Mouse (Mus musculus): ENCODE measurements around the gene Comp. TPM values are rescaled to one million over a fixed set of nuclear protein-coding genes. Genes with fewer than 3 reads are reported as not detected.

Comp gene
- polyA plus RNA-seq, 1 experiment from 2014 or later = 1.6 TPM

DNA sequence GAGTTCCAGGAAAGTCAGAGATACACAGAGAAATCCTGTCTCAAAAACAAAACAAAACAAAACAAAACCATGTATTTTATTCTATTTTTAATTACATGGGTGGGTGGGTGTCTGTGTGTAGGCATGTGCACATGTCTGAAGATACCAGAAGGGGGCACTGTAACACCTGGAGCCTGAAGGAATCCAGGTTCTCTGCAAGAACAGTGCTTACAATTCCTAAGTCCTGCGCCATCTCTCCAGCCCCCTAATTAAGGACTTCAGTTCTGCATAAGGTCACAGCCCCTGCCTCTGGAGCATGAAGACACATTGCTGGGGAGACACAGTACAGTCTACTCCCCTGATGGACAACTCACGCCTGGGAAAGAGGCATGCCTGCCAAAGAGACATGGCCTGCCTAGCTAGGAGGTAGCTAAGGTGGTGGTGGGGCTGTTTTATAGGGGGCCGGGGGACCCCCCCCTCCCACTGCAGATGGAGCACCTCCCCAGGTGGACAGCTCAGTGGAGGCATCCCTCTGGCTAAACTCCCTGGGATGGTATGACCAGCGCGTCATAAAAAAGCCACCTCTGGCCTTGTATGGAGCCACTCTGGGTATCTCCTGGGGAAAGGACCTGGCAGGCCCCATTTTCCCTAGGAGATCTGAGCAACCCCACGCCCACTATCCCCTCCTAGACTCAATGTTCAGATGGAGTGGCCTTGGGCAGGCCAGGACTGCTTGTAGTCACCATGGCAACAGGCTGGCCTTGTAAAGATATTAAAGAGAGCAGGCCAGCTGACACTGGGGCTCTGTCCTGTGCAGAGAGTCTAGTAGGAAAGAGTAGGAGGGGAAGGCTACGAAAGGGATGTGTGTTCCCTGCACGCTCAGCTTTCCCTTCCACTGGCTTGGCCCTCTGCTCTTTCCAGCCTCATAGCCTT, 42.4 kb downstream of the Comp start:
- no peaks in the 10 kb centered on the region for H3K27me3 ChIP-seq (ENCODE audit: control insufficient read depth, insufficient read depth, low read depth, low read length)
- H3K27ac ChIP-seq (ENCODE audit: low read length) = peak overlapping the region; percentile 61; the same call in 1 of the 2 replicates
- no peaks in the 10 kb centered on the region for H3K9me3 ChIP-seq (replicated peaks; ENCODE audit: control insufficient read depth, low read length)
- H3K4me1 ChIP-seq (ENCODE audit: control insufficient read depth, low read depth, low read length) = peaks cover 55% of the 10 kb centered on the region
- H3K4me3 ChIP-seq (ENCODE audit: low read depth, low read length) = no peak overlapping the region
- no peaks in the 10 kb centered on the region for H3K36me3 ChIP-seq (ENCODE audit: control insufficient read depth, insufficient read depth)
- 69% methylated on average over 8 of the region's 8 CpGs for WGBS (ENCODE audit: insufficient replicate concordance)
- no peak overlapping the region for H3K4me2 ChIP-seq (ENCODE audit: low read depth, low read length)
- H3K9ac ChIP-seq (ENCODE audit: low read depth, low read length) = no peak overlapping the region
- no peak for ATAC-seq (ENCODE audit: low read depth)

DNA sequence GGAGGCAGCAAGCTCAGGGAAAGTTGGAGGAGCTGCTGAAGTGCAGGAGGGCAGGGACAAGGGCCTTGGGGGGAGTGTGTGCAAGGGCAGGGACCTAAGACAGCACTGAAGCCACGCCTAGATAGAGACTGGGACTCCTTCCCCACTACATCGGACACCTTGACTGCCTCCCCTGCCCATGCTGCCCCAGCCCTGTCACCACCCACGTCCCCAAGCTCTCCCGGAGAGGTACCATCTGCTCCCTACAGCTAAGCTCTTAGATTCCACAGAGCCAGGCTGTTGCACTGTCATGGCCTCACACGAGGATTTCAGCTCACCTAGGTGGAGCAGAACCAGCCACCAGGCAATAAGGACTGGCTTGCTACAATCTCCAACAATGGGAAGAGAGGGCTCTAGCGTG, 43.6 kb downstream of the Comp start:
- H3K27ac ChIP-seq (ENCODE audit: low read length) = no peak overlapping the region
- peaks cover 60% of the 10 kb centered on the region for H3K4me1 ChIP-seq (ENCODE audit: control insufficient read depth, low read depth, low read length)
- H3K9me3 ChIP-seq (replicated peaks; ENCODE audit: control insufficient read depth, low read length) = no peaks in the 10 kb centered on the region
- 54% methylated on average over 6 of the region's 6 CpGs for WGBS (ENCODE audit: insufficient replicate concordance)
- no peaks in the 10 kb centered on the region for H3K27me3 ChIP-seq (ENCODE audit: control insufficient read depth, insufficient read depth, low read depth, low read length)
- H3K4me2 ChIP-seq (ENCODE audit: low read depth, low read length) = no peak overlapping the region
- H3K36me3 ChIP-seq (ENCODE audit: control insufficient read depth, insufficient read depth) = no peaks in the 10 kb centered on the region
- no peak for ATAC-seq (ENCODE audit: low read depth)
- H3K9ac ChIP-seq (ENCODE audit: low read depth, low read length) = no peak overlapping the region
- H3K4me3 ChIP-seq (ENCODE audit: low read depth, low read length) = no peak overlapping the region

DNA sequence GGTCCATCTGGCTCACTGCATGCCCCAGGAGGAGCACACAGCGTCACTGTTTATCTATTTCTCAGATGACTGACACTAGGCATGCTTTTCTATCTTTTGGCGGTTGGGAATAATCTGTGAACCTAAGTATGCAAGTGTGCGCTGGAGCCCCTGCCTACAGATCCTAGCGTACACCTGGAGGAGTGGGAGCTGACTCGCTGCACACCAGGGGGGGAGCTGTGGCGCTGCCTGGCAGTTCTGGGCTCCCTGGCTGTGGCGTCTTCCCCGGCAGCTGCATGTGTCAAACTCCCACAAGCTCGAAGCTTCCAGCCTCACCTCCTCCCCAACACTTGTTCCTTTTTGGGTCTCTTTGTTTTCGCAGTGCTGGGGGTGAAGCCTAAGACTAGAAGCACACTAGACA, 44.6 kb downstream of the Comp start:
- Histone ChIP-seq H3K4me1 (ENCODE audit: control insufficient read depth, low read depth, low read length) (peaks cover 65% of the 10 kb centered on the region), H3K9me3 (replicated peaks; ENCODE audit: control insufficient read depth, low read length) (no peaks in the 10 kb centered on the region), H3K9ac (ENCODE audit: low read depth, low read length) (no peak overlapping the region), H3K36me3 (ENCODE audit: control insufficient read depth, insufficient read depth) (no peaks in the 10 kb centered on the region), H3K4me2 (ENCODE audit: low read depth, low read length) (no peak overlapping the region), H3K4me3 (ENCODE audit: low read depth, low read length) (no peak overlapping the region), H3K27me3 (ENCODE audit: control insufficient read depth, insufficient read depth, low read depth, low read length) (no peaks in the 10 kb centered on the region), H3K27ac (ENCODE audit: low read length) (no peak overlapping the region)
- WGBS (ENCODE audit: insufficient replicate concordance) = 44% methylated on average over 10 of the region's 10 CpGs
- ATAC-seq (ENCODE audit: low read depth) = no peak

DNA sequence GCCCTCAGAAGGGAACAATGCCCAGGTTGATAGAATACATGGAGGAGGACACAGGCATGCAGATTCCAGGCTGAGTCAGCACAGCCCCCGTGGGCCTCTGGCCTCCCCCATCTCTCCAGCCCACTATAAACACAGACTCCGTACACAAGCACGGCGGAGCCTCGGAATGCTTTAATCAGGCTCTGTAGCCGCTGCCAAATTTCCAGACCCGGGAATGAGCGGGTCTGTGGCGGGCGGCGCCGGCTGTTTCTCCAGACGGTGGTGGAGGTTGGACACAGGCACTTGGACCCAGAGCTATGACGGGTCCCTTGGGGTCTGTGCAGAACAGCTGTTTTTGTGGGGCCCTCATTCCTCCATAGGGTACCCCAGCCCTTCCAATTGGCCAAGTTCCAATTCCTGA, 45.6 kb downstream of the Comp start:
- no peak for ATAC-seq (ENCODE audit: low read depth)

DNA sequence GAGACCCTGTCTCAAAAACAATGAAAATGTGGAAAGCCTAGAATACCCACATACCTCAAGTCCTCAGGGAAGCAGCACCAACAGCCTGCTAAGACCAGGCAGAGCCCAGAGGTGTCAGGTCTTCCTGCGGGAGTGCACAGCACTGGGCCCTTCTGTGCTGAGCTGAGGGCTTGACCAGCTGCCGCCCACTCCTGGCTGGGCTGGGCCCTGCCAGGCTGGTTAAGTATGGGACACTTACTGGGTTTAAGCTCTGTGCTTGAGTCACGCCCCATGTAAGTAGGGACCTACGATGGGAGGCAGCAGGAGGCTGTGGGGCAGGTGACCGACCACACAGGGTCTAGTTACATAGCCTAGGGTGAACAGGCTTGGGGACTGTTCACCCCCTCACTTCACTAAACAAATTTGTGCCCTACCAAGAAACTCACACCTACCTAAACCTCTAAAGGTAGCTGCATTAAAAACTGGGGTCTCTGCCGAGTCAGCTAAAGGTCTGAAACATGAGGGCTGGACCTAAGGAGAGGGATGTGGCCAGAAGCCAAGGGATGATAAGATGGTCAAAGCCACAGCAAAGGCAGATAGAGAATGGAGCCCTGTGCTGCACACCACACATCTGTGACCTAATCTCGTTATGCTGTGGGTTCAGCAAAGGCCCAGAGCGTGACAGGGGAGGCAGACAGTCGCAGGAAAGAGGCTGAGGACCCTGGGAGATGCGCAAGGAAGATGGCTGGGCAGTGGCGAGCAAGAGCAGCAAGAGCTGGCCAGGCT, 46.7 kb downstream of the Comp start:
- WGBS (ENCODE audit: insufficient replicate concordance) = 47% methylated on average over 11 of the region's 11 CpGs
- Histone ChIP-seq H3K4me2 (ENCODE audit: low read depth, low read length) (no peak overlapping the region), H3K9ac (ENCODE audit: low read depth, low read length) (peak overlapping the region; percentile 22; the same call in 1 of the 2 replicates), H3K36me3 (ENCODE audit: control insufficient read depth, insufficient read depth) (no peaks in the 10 kb centered on the region), H3K27me3 (ENCODE audit: control insufficient read depth, insufficient read depth, low read depth, low read length) (no peaks in the 10 kb centered on the region), H3K27ac (ENCODE audit: low read length) (peak overlapping the region; percentile 39; the same call in 1 of the 2 replicates), H3K9me3 (replicated peaks; ENCODE audit: control insufficient read depth, low read length) (no peaks in the 10 kb centered on the region), H3K4me3 (ENCODE audit: low read depth, low read length) (no peak overlapping the region), H3K4me1 (ENCODE audit: control insufficient read depth, low read depth, low read length) (peaks cover 56% of the 10 kb centered on the region)
- ATAC-seq (ENCODE audit: low read depth) = peak; percentile 12; the same call in 1 of the 2 replicates

More for the DNA sequence above, 45.6 kb downstream of the Comp start:
- no peaks in the 10 kb centered on the region for H3K9me3 ChIP-seq (replicated peaks; ENCODE audit: control insufficient read depth, low read length)
- WGBS (ENCODE audit: insufficient replicate concordance) = 67% methylated on average over 14 of the region's 14 CpGs
- no peak overlapping the region for H3K27ac ChIP-seq (ENCODE audit: low read length)
- no peaks in the 10 kb centered on the region for H3K27me3 ChIP-seq (ENCODE audit: control insufficient read depth, insufficient read depth, low read depth, low read length)
- H3K9ac ChIP-seq (ENCODE audit: low read depth, low read length) = no peak overlapping the region
- H3K4me1 ChIP-seq (ENCODE audit: control insufficient read depth, low read depth, low read length) = peaks cover 63% of the 10 kb centered on the region
- no peak overlapping the region for H3K4me2 ChIP-seq (ENCODE audit: low read depth, low read length)
- H3K4me3 ChIP-seq (ENCODE audit: low read depth, low read length) = no peak overlapping the region
- no peaks in the 10 kb centered on the region for H3K36me3 ChIP-seq (ENCODE audit: control insufficient read depth, insufficient read depth)

DNA sequence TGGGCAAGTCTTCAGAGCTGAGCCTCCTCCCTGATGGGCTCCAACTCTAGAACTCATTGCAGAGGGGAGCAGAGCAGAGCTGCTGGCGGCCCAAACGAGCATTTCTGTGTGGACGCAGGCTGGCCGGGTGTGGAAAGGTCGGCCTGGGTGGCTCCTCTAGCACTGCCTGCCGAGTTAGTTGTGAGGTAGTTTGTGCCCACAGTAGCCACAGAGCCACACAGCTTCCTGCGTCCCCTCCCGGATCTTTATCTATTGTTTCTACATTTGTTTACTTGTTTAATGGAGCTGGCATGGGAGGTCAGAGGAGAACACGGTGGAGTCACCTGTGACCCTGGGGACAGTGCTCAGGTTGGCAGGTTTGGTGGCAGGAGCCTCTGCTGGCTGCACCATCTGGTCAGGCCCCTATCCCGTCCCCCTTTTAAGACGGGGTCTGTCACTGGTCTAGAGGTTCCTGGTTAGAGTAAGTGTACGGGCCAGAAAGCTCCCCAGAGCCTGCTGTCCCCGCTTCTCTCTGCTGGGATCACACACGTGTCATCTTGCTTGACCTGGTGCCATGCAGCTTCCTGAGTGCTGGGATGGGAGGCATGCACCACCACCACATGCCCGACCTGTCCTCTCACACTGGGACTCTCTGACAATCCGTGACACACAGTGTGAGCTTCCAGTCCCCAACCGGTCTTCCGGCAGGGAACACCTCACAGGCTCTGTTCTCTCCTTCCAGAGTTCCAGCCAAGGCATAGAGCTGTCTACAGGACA, 48.2 kb downstream of the Comp start:
- no peak overlapping the region for H3K4me3 ChIP-seq (ENCODE audit: low read depth, low read length)
- H3K27ac ChIP-seq (ENCODE audit: low read length) = no peak overlapping the region
- WGBS (ENCODE audit: insufficient replicate concordance) = 43% methylated on average over 18 of the region's 18 CpGs
- no peaks in the 10 kb centered on the region for H3K36me3 ChIP-seq (ENCODE audit: control insufficient read depth, insufficient read depth)
- H3K9me3 ChIP-seq (replicated peaks; ENCODE audit: control insufficient read depth, low read length) = no peaks in the 10 kb centered on the region
- H3K4me2 ChIP-seq (ENCODE audit: low read depth, low read length) = no peak overlapping the region
- no peak overlapping the region for H3K9ac ChIP-seq (ENCODE audit: low read depth, low read length)
- peaks cover 45% of the 10 kb centered on the region for H3K4me1 ChIP-seq (ENCODE audit: control insufficient read depth, low read depth, low read length)
- H3K27me3 ChIP-seq (ENCODE audit: control insufficient read depth, insufficient read depth, low read depth, low read length) = no peaks in the 10 kb centered on the region
- no peak for ATAC-seq (ENCODE audit: low read depth)

DNA sequence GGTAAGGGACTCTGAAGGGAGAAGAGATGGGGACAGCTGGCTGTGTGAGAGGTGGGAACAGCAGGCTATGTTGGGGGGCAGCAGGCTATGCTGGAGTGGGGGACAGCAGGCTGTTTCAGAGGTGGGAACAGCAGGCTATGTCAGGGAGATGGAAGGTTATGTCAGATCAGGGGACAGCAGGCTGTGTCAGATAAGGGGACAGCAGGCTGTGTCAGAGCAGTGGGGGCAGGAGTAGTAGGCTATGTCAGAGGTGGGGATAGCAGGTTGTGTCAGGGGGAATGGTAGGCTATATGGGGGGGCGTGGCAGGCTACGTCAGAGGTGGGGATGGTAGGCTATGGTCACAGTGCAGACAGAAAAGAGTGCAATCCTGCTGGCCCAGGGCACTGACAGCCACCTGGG, 49.4 kb downstream of the Comp start:
- peak overlapping the region; percentile 52 for H3K27ac ChIP-seq (ENCODE audit: low read length)
- 47% methylated on average over 2 of the region's 2 CpGs for WGBS (ENCODE audit: insufficient replicate concordance)
- H3K4me3 ChIP-seq (ENCODE audit: low read depth, low read length) = no peak overlapping the region
- peaks cover 38% of the 10 kb centered on the region for H3K4me1 ChIP-seq (ENCODE audit: control insufficient read depth, low read depth, low read length)
- peak; percentile 75 for ATAC-seq (ENCODE audit: low read depth)
- H3K36me3 ChIP-seq (ENCODE audit: control insufficient read depth, insufficient read depth) = no peaks in the 10 kb centered on the region
- no peaks in the 10 kb centered on the region for H3K27me3 ChIP-seq (ENCODE audit: control insufficient read depth, insufficient read depth, low read depth, low read length)
- no peak overlapping the region for H3K9ac ChIP-seq (ENCODE audit: low read depth, low read length)
- no peaks in the 10 kb centered on the region for H3K9me3 ChIP-seq (replicated peaks; ENCODE audit: control insufficient read depth, low read length)
- H3K4me2 ChIP-seq (ENCODE audit: low read depth, low read length) = no peak overlapping the region; the same call in 1 of the 2 replicates

DNA sequence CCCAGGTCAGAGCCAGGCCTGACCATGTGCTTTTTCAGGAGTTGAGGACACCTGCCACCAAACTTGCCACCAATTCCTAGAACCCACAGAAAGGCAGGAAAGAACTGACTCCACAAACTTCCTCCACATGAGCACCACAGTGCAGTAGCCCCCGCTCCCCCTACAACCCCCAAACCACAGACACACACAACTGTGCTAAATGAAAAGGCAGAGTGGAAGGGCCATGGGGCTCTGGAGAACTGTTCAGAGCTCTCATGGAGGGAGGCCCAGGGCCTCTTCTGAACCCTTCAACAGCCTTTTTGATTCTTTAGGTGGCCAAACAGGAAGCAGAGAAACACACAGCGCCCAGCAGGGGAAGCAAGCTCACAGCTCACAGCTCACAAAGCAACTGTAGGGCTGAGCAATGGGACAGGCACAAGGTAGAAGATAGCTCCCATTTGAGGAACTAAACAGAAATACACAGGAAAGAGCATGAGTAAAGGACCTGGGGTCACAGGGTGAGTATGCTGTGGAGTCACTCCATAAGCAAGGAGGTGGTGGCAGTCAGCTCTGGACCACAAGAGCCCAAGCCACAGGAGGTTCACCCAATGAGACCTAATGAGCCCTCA, 53.0 kb downstream of the Comp start:
- Histone ChIP-seq H3K9ac (ENCODE audit: low read depth, low read length) (no peak overlapping the region), H3K4me3 (ENCODE audit: low read depth, low read length) (no peak overlapping the region), H3K27ac (ENCODE audit: low read length) (peak overlapping the region; percentile 37; the same call in 1 of the 2 replicates), H3K4me2 (ENCODE audit: low read depth, low read length) (no peak overlapping the region), H3K4me1 (ENCODE audit: control insufficient read depth, low read depth, low read length) (peaks cover 18% of the 10 kb centered on the region), H3K9me3 (replicated peaks; ENCODE audit: control insufficient read depth, low read length) (no peaks in the 10 kb centered on the region), H3K36me3 (ENCODE audit: control insufficient read depth, insufficient read depth) (no peaks in the 10 kb centered on the region), H3K27me3 (ENCODE audit: control insufficient read depth, insufficient read depth, low read depth, low read length) (no peaks in the 10 kb centered on the region)
- no peak for ATAC-seq (ENCODE audit: low read depth)
- 49% methylated on average over 2 of the region's 2 CpGs for WGBS (ENCODE audit: insufficient replicate concordance)
